Mouse (Mus musculus) bone marrow macrophage, adult 2 months (primary cell): ENCODE results near the gene Stkld1.

ENCODE experiments used
- CTCF ChIP-seq: IDR thresholded peaks from 2 replicates; pipeline ENCODE4 v1.5.1; 2012; ENCODE audit warnings: low read depth, mild to moderate bottlenecking, low read length, moderate library complexity
- POLR2A ChIP-seq: IDR thresholded peaks from 2 replicates; pipeline ENCODE4 v1.6.1; 2012; ENCODE audit warnings: mild to moderate bottlenecking, low read depth, low read length, borderline replicate concordance

DNA sequence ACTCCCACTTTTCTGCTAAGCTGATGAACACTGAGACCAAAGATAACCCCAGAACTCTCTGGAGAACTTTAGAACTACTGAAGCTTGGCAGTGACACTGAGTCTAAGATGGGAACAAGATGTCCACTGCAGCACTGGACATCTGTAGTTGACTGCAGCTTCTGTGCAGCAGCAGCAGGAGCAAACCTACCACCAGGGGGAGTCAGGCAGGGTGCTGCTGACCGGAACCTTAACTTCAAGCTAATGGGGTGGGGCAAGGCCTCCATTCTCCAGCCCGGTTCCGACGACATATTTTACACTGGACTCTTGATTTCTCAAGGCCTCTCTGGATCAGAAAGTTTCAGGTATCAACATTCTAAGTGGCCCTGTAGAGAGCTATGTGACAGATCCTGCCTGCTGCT lies 26.7 kb upstream of the Stkld1 start:
- TF ChIP-seq POLR2A (no peak), CTCF (peak; percentile 76)
